Mouse (Mus musculus) induced T-regulatory cell, adult 2 months (primary cell): ENCODE data around the gene Dolk.

ENCODE experiments used
- DNase-seq: peaks from one replicate; pipeline ENCODE4 v3.0.0-alpha.2; 2012; ENCODE audit warnings: low read depth

Gene Dolk

DNA sequence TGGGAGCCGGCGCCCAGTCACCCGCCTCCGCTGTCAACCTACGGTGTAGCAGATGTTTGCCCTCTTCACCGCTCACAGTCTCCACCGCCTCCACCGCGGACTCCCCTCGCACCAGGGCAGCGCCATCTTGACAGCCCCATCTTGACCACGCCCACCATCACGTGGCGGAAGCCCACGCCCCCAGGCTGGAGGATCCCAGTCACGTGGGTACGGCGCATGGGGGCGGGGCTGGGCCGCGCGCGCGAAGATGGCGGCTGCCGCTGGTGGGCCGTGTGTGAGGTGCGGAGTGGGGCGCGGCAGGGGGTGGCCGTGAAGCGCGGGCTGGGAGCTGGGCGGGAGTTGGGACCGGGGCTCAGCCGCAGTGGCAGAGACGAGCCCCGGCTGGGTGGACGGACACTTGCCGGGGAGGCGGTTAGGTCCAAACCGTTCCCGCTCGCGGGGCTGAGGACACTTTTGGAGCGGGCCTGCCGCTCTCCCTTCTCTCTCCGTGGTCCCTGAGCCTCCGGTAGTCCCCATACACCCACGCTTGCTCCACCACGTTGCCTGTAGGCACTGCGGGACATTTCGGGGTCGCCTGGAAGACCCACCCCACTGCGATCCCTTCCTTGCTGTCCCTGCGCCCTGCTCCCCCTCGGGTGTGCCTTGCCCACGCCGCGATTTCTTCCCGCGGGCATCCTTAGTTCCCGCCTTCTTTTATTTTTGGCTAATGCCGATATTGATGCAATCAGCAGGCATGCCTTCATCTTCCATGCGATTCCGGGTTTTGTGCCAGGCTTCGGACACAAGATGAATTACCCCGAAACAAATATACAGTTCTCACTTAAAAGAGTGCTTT is at the start of gene Dolk, which contains the start of gene Nup188:
TSS of gene Dolk (minus strand) at position 143 of the 835 bp plus-strand sequence.
TSS of gene Nup188 (plus strand) at position 206 of the 835 bp plus-strand sequence.
- peak; percentile 98 for DNase-seq

DNA sequence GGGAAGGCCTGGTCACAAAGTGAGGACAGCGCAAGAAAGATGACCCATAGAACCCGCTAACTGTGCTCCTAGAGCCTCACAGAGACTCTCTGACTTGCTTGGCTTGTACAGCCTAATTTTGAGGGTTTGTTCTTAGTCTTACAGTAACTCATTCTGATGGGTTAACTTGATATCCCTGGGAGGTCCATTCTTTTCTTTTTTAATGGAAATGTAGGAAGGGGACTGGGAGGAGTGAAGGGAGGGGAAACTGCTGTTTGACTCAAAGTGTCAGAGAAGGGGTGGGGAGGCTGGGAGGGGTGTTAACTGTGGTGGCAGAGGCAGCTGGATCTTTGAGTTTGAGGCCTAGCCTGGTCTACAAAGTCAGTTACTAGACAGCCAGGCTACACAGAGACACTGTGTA is 49.2 kb upstream of the Dolk start:
- DNase-seq = no peak

DNA sequence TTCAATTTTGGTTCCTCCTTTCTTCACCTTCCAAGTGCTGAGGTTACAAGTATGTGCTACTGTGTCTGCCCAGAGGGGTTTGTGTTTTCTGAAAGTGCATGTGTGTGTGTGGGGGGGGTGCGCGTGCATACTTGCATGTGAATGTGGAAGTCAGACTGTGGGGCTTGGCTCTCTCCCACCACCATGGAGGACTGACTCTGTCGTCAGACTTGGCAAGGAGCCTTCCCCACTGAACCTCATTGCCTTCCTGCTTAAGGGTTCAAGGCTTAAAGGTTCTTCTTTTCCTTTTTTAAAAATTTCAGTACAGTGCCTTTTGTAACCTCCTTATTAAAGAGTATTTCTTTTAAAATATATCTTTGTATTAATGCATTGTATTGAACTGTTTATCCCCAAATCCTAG is 42.7 kb upstream of the Dolk start:
- DNase-seq = no peak

DNA sequence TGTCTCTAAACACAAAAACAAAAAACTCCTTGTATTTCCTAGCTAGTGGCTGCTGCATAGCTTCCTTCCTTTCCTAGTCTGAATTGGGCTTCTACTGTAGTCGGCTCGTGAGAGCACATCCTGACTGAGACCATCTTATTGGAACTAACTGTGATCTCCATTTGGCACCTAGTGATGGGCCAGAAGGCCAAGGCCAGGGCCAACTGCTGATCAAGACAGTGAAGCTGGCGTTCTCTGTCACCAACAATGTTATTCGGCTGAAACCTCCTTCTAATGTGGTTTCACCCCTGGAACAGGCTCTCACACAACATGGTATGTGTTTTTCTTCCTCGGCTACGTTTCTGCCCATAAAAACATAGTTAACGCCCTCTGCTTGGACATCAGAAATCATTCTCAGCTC is 41.1 kb upstream of the Dolk start:
- no peak for DNase-seq

DNA sequence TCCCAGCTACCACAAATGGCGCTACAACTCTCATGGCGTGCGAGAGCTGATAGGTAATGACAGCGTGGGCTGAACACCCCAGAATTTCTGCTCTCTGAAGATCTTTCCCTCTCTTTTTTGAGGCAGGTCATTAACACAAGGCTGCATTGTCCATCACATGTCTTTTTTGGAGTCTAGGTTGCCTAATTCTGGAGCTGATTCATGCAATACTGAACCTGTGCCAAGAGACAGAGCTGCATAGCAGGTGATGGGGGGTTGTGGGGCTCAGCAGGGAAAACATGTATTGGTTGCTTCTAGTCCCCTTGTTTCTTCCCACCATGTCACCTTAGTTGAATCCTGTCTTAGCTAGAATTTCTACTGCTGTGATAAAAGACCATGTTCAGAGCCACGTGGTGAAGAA is 39.2 kb upstream of the Dolk start:
- DNase-seq = no peak

DNA sequence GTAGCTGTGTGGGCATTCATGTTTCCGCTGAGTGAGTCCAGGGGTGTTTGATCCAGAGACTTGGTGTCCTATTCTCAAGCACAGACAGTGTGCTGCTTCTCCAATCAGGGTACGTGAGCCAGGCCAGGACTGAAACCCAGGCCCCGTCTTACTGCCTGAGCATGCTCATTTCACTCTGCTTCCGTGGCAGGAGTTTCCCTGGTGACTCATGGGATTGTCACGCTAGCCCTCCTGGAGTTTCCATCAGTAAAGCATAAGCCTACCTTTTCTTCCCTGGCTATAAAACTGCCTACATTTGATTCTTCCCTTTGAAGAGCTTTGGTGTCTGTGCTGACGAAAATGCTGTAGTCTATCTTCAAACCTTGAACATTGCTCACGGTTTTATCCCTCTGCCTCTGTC is 37.0 kb upstream of the Dolk start:
- DNase-seq = no peak

DNA sequence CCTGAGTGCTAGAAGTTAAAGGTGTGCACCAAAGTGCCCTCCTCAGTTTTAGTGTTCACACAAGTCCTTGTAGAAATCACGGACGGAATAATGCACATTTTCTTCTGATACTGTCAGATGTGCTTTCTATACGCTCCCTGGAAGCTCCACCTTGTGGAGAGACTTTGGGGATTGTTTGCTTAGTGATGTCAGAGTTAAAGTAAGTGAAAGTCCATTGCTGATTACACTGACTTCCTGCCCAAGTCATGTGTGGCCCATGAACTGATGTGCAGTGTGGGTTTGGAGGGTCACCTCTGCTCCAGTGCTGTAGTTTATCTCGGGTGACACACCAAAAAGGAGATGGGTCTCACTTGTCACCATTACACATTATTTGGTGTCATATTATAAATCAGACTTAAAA is 33.1 kb upstream of the Dolk start:
- no peak for DNase-seq

DNA sequence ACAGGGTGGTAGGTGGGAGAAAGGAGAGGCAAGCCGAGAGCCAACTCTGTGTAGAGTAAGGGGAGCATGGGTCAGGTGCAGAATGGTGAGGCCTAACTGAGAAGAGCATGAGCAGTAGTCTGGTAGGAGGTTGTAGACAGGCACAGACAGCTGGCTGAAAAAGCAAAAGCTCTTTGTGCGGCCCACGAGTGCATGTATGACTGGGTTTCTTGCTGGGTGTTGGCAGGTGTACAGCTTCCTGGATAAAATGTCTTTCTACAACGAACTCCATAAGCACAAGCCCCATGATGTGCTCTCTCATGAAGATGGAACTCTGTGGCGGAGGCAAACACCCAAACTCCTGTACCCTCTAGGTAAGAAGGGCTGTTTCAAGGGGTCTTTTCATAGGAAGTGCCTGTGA is 30.8 kb upstream of the Dolk start:
- no peak for DNase-seq

DNA sequence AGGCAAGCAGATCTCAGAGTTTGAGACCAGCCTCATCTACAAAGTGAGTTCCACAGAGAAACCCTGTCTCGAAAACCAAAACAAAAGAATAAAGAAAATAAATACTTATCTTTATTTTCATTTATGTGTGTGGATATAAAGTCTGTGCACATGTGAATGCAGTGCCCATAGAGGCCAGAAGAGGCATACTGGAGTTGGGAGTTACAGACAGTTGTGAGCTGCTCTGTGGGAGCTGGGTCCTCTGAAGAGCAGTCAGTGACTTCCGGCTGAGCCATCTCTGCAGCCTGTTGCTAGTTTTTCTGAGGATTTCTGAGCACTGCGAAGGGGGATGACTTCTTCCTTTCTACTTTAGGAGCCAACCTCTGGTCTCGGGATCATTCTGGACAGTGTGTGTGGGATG is 30.0 kb upstream of the Dolk start:
- DNase-seq = no peak

DNA sequence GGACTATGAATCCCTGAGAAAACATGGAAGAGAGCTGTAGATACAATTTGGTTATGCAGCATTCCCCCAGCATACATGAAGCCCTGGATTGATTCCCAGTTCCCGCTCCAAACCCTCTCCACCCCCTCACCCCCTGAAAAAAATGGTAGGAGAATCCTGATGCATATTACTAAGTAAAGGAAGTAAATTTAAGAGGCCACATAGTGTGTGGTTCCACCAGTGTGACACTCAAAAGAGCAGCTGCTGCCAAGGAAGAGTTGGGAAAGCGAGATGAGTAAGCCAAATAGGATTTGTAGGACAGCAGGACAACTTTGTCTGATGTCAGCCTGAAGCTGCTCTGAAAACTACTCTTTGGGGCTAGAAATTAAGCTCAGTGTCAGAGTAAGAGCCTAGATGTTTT is 25.3 kb upstream of the Dolk start:
- DNase-seq = no peak

DNA sequence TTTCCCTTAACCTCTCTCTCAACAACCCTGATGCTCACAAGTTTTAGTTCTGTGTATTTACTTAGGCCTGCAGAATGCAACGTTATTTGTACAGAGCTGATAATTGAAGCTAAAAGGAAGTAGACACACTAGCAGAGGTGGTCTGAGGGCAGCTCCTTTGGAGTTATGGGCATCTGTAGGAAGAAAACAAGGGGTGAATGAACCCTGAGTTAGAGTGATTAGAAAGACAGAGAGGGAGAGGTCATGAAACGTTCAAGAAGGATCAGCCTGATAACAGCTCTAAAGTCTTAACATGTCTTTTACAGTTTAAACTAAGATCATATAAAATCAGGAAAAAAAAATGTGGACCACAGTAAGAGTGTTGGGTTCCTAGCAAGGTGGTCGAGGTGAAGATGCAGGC is 23.2 kb upstream of the Dolk start:
- DNase-seq = no peak

DNA sequence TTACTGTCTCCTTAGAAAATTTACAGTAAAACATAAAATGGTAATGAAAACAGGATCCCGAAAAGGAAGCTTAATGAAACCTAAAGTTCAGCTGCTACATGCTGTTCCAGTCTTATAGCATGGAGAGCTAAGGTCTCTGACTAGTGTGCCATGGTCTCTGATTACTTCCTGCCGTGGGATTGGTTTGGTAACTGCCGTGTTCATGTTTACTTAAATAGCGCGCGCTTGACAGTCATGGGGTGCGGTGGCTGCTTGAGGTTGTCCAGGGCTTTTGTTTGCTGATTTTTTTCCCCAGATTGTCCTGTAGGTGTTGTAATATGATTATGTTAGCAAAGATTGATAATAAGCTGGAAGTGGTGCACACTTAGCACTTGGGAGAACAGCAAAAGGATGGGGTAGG is 20.0 kb upstream of the Dolk start:
- no peak for DNase-seq

DNA sequence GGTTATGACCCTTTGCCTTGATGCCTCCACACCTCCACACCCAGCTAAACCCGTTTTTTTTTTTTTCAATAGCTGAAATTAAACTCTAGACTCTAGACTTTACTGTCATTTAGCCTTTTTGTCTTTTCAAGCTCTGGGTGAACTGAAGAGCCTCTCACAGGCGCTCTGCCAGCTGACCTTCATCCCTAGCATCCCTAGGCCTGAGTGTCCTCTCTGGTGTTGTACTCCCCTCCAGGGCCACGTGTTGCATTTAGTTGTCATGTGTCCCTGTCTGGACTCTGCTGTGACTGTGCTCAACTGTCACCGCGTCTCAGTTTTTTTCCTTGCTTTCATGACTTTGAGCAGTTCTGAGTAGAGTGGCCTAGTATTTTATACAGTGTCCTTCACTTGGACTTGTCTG is 13.8 kb upstream of the Dolk start:
- no peak for DNase-seq

DNA sequence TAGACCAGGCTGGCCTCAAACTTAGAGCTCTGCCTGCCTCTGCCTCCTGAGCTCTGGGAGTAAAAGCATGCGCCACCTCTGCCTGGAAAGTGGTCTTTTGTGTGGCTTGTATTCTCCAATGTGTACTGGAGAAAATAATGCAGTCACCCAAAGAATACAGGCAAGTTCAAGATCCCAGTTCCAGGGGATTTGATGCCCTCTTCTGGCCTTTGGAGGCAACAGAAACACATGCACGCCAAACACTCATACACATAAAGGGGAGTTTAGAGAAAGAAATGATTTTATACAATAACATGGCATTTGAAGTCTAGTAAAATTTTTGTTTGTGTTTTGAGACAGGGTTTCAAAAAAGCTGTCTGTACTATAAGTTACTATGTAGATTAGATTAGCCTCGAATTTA is 13.4 kb upstream of the Dolk start:
- no peak for DNase-seq

DNA sequence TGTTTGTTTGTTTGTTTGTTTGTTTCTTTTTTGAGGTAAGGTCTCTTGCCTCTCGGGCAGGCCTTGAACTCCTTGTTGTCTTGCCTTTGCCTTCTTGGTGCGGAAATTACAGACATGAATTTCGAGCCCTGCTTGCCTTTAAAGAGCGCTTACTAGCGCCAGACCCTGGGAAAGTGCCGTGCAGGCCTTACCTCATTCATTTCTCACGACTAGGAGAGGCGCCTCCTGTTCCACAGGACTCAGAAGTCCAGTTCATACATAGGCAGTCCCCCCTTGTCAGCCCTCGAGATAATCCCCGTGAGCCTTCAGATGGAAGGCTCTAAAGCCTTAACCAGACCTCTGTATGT is 866 bp upstream of the Dolk start:
- DNase-seq = peak; percentile 51

DNA sequence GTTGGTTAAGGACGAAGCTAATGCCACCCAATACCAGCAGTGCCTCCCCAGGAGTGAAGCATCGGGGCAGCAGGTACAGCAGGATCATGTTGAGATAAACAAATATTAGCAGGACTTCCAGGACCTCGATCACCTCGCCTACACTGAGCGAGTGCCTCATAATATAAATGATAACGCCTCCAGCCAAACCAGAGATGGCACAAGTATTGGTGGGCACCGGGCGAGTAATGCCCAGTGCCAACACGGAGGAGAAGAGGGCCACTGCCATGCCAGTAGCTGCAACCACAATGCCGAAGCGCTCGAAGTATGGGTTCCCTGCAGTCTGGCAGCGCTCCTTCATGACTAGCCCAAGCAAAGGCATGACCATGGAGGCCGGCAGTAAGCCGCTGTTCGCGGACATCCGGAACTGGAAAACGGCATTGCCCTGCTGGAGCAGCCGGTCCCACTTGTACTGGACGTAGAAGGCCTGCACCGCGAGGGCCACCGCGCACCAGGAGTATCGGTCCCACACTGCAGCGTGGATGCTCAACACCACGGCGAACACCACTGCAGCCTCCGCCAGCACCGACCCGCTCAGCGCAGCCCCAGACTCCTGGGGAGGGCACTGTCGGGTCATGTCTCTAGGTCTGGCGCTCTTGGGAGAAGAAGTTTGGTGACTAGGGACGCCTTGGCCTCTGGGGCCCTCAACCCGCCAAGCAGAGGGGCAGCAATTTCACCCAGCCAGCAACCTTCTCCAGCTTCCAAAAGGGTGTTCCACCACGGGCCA is 535 bp downstream of the Dolk start:
- DNase-seq = no peak

DNA sequence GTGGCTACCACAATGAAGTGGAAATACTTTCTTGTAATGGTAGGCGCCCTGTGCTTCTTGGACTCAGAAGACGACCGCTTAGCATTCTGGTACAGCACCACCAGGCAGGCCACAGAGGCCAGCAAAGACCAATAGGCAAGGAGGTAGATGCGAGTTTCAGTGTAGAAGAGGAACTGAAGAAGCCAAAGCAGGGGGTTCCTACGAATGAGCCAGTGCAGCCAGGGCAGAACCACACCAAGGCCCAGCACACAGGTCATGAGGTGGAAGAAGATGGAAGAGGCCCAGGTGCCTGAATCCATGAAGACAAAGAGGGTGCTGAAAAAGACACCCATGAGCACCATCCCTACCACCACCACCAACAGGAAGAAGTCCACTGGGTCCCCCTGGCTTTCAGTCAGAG is 1.1 kb downstream of the Dolk start:
- no peak for DNase-seq

DNA sequence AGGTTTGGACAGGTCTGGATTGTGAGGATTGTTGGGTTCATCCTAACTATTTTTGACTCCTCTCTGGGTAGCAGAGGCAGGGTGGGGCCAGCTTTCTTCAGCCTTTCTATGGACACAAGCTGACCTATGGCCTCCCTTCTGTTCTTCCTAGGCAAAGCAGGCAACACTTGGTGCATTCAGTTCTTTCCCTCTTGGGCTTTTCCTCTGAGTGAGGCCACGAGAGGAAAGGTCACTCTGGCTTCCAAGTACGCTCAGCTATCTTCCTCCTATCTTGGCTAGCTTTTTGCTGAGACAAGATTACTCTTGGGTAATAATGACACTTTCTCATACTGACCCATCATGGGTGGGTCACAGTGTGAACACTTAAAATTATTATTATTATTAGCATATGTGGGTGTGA is 2.9 kb downstream of the Dolk start:
- DNase-seq = no peak

DNA sequence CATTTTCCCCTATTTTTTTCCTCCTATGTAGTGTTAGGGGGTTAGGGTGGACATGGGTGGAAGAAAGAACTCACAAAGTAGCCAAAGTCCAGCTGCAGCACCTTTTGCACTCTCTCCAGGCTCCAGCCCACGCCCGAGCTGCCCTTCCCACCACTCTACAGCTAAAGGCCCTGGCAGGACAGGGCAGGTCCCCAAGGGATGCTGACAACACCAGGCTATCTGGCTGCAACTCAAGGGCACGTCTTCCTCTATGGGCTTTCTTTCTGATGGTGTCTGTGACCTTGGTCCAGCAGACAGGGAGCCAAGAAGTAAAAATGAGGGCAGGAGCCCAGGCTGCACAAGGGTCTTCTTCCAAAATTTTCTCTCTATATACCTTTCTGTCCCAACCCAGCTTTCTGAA is 4.5 kb downstream of the Dolk start:
- DNase-seq = no peak

DNA sequence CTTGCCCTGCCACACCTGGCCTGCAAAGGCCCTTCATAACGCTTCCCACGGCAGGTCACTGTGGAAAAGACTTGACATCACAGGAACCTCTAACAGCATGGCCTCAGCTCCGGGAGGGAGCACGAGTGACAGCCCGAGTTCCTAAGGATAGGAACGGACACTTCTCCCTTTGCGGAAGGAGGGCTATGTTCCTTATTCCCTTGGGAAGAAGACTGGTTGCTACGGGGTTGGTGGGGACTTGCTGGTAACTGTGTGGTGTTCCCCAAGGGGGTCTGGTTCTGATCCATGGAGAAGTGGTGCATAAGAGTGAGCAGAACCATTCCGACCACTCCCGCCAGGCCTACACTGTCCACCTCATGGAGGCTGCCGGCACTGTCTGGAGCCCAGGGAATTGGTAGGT is 5.4 kb downstream of the Dolk start, which contains the start of gene Gm28038:
TSS of gene Gm28038 (plus strand) at position 301 of the 400 bp plus-strand sequence.
- no peak for DNase-seq

DNA sequence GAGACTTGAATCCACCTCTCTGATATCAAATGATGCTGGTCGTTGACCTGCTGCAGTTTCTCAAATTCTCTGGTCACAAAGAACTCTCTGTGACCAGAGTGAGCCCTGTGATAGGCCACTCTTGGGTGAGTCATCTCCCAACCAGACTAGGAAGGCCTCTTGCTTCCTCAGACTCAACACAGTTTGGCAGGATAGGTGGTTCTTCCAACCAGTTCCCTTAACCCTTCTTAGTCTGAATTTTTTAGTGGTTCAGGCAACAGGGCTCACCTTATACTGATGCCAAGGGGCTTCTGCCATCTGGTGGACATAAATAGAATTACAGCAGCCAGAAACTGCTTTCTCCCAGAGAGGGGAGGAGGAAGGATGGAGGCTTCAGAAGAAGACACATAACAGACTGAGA is 16.0 kb downstream of the Dolk start:
- peak; percentile 86 for DNase-seq

DNA sequence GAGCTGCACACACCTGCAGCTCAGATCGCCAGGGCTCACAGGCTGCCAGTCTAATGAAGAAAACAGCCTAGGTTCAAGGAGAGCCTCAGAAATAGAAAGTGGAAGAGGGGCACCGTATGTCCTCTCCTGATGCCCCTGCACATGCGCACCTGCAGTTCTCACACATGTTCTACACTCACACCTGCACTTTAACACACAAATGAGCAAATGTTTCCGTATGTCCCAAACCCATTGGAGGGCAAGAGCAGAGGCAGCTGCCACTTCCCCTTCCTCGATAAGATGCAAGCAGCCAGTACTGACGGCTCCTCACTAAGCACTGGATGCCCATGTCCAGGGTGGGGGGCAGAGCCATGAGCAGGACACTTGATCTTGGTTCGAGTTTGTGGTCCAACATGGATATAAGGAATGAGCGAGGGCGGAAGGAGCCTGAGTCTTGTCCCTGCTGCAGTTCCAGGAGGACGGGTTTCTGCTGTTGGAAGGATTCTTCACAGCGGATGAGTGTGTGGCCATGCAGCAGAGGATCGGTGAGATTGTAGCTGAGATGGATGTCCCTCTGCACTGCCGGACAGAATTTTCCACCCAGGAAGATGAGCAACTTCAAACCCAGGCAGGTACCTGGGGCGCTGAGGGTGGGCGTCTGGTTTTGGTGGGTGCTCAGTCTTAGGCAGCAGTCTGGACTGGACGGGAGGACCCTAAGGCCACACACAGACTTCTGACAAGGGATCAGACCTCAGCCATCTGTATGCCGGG is 16.7 kb downstream of the Dolk start:
- peak; percentile 23 for DNase-seq

DNA sequence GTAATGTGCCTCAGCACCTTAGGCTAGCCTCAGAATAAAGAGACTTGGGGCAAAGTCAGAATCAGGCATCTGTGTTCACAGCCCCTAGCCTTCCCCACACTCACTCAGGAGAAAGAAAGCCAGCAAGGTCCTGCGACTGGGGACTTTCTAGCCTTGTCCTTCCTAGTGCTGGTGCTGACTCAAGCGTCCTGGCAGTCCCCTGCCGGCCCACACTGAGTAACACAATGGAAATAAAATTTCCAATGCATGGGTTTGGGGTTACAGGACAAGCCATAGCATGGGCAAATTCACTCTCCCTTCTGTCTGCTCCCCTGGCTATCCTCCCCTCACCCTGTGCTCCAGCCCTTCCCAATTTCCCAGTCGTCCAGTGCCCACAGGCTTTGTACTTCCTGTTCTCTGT is 17.8 kb downstream of the Dolk start:
- DNase-seq = no peak
